Mouse (Mus musculus): Measurements from ENCODE around the gene Cd300c. TPM values are rescaled to one million over a fixed set of nuclear protein-coding genes. Genes with fewer than 3 reads are reported as not detected.
"Not testable (repeated sequence)": the region's sequence is repeated elsewhere in the genome, so short reads cannot be mapped to it uniquely, and the experiment has no call there.

Cd300c gene
- polyA plus RNA-seq (2011; ENCODE audit: insufficient read length, low read depth, missing spikeins) = not detected in 2 replicates

GRCm38 (mm10) chr11:114968752-114969207 is at the start of gene Cd300c:
Gene Cd300c (minus strand): TSS chr11:114969157.
- Histone ChIP-seq H3K4me3 (ENCODE audit: insufficient read depth, low read length) (no peak within 1 kb of the TSS), H3K27ac (ENCODE audit: insufficient read depth, low read length) (no peak within 1 kb of the TSS), H3K4me1 (ENCODE audit: control insufficient read depth, insufficient read depth, low read length) (no peaks in the 10 kb centered on the region)
- TF ChIP-seq CTCF (IDR thresholded peaks at IDR 0.05; ENCODE audit: borderline replicate concordance, insufficient read depth, low read length) (no peak), POLR2A (IDR thresholded peaks at IDR 0.05; ENCODE audit: low read depth, low read length) (no peak)

DNA sequence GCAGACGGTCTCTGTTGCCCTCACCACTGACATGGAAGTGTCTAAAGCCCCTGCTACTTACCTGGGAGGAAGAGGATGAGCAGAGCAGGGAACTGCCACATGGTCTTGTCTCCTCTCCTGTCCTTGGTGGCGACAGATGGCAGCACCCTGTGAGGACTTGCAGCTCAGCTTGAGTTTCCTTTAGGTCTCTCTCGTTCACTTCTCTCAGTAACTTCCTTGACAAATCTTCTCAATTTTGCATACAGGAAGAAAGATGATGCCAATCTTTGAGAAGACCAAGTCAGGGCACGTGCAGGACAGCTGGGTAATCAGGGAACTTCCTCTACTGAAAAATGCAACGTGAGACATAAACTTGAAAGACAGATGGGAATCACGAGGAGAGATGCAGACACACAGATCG is 47.1 kb upstream of the Cd300c start, which contains the start of gene Cd300ld2:
Cd300ld2 (minus strand) TSS at position 101 of the 400 bp plus-strand sequence.
- not testable (repeated sequence) for H3K4me1 ChIP-seq (ENCODE audit: control insufficient read depth, insufficient read depth, low read length); H3K27ac ChIP-seq (ENCODE audit: insufficient read depth, low read length); H3K4me3 ChIP-seq (ENCODE audit: insufficient read depth, low read length)

- TF ChIP-seq CTCF (IDR thresholded peaks at IDR 0.05; ENCODE audit: borderline replicate concordance, insufficient read depth, low read length) (no peak), POLR2A (IDR thresholded peaks at IDR 0.05; ENCODE audit: low read depth, low read length) (no peak)
- Histone ChIP-seq H3K4me3 (ENCODE audit: insufficient read depth, low read length) (no peak overlapping the region), H3K27ac (ENCODE audit: insufficient read depth, low read length) (no peak overlapping the region), H3K4me1 (ENCODE audit: control insufficient read depth, insufficient read depth, low read length) (no peaks in the 10 kb centered on the region)
Measured at GRCm38 (mm10) chr11:115004070-115004469, 35.1 kb upstream of the Cd300c start.

- TF ChIP-seq CTCF (IDR thresholded peaks at IDR 0.05; ENCODE audit: borderline replicate concordance, insufficient read depth, low read length) (no peak), POLR2A (IDR thresholded peaks at IDR 0.05; ENCODE audit: low read depth, low read length) (no peak)
- Histone ChIP-seq H3K4me1 (ENCODE audit: control insufficient read depth, insufficient read depth, low read length) (no peaks in the 10 kb centered on the region), H3K27ac (ENCODE audit: insufficient read depth, low read length) (no peak within 1 kb of the TSS), H3K4me3 (ENCODE audit: insufficient read depth, low read length) (no peak within 1 kb of the TSS)
Measured at GRCm38 (mm10) chr11:115001474-115002040, 32.6 kb upstream of the Cd300c start, which contains the start of gene Cd300c2. Gene Cd300c2 (minus strand): TSS chr11:115001880.

- TF ChIP-seq CTCF (IDR thresholded peaks at IDR 0.05; ENCODE audit: borderline replicate concordance, insufficient read depth, low read length) (no peak), POLR2A (IDR thresholded peaks at IDR 0.05; ENCODE audit: low read depth, low read length) (no peak)
- H3K27ac ChIP-seq (ENCODE audit: insufficient read depth, low read length) = no peak within 1 kb of the TSS
- H3K4me1 ChIP-seq (ENCODE audit: control insufficient read depth, insufficient read depth, low read length) = no peaks in the 10 kb centered on the region
- H3K4me3 ChIP-seq (ENCODE audit: insufficient read depth, low read length) = no peak within 1 kb of the TSS
Measured at GRCm38 (mm10) chr11:114989793-114990192, 20.8 kb upstream of the Cd300c start, which contains the start of gene Cd300ld. Gene Cd300ld (minus strand): TSS chr11:114989922.

GRCm38 (mm10) chr11:114981866-114982265 is 12.9 kb upstream of the Cd300c start:
- H3K4me1 ChIP-seq (ENCODE audit: control insufficient read depth, insufficient read depth, low read length) = no peaks in the 10 kb centered on the region
- TF ChIP-seq CTCF (IDR thresholded peaks at IDR 0.05; ENCODE audit: borderline replicate concordance, insufficient read depth, low read length) (no peak), POLR2A (IDR thresholded peaks at IDR 0.05; ENCODE audit: low read depth, low read length) (no peak)

GRCm38 (mm10) chr11:114972726-114973125 is 3.8 kb upstream of the Cd300c start:
- H3K4me3 ChIP-seq (ENCODE audit: insufficient read depth, low read length) = no peak overlapping the region
- no peak overlapping the region for H3K27ac ChIP-seq (ENCODE audit: insufficient read depth, low read length)
- no peaks in the 10 kb centered on the region for H3K4me1 ChIP-seq (ENCODE audit: control insufficient read depth, insufficient read depth, low read length)
- TF ChIP-seq CTCF (IDR thresholded peaks at IDR 0.05; ENCODE audit: borderline replicate concordance, insufficient read depth, low read length) (no peak), POLR2A (IDR thresholded peaks at IDR 0.05; ENCODE audit: low read depth, low read length) (no peak)

More at GRCm38 (mm10) chr11:114981866-114982265, 12.9 kb upstream of the Cd300c start:
- Histone ChIP-seq H3K27ac (ENCODE audit: insufficient read depth, low read length) (no peak overlapping the region), H3K4me3 (ENCODE audit: insufficient read depth, low read length) (no peak overlapping the region)

- no peak for TF ChIP-seq POLR2A (IDR thresholded peaks at IDR 0.05; ENCODE audit: low read depth, low read length)
- no peak for TF ChIP-seq CTCF (IDR thresholded peaks at IDR 0.05; ENCODE audit: borderline replicate concordance, insufficient read depth, low read length)
- Histone ChIP-seq H3K27ac (ENCODE audit: insufficient read depth, low read length) (no peak overlapping the region), H3K4me3 (ENCODE audit: insufficient read depth, low read length) (no peak overlapping the region), H3K4me1 (ENCODE audit: control insufficient read depth, insufficient read depth, low read length) (no peaks in the 10 kb centered on the region)
Measured at GRCm38 (mm10) chr11:114965182-114965828, 3.7 kb downstream of the Cd300c start.

GRCm38 (mm10) chr11:114960369-114960768 is 8.6 kb downstream of the Cd300c start:
- Histone ChIP-seq H3K4me3 (ENCODE audit: insufficient read depth, low read length) (no peak overlapping the region), H3K4me1 (ENCODE audit: control insufficient read depth, insufficient read depth, low read length) (no peaks in the 10 kb centered on the region), H3K27ac (ENCODE audit: insufficient read depth, low read length) (no peak overlapping the region)
- TF ChIP-seq POLR2A (IDR thresholded peaks at IDR 0.05; ENCODE audit: low read depth, low read length) (no peak), CTCF (IDR thresholded peaks at IDR 0.05; ENCODE audit: borderline replicate concordance, insufficient read depth, low read length) (no peak)

DNA sequence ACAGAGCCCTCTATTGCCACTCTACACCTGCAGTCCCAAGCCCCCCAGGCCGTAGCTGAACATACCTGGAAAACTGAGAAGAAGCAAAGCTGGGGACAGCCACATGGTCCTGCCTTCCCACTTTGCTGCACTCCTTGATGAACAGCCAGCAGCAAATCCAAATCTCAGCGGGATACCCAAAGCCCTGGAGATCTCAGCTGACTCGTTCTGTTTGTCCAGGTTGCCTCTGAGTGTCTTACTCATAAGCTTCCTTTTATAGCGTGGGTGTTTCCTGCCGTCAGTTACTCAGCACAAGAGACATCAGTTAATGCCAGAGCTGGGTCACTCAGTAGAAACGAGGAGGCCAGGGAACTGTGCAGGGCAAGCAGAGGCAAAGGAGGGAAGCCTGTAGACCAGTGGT is 34.8 kb downstream of the Cd300c start, which contains the start of gene Cd300lb:
Cd300lb (minus strand) TSS at position 243 of the 400 bp plus-strand sequence.
- TF ChIP-seq CTCF (IDR thresholded peaks at IDR 0.05; ENCODE audit: borderline replicate concordance, insufficient read depth, low read length) = no peak
- TF ChIP-seq POLR2A (IDR thresholded peaks at IDR 0.05; ENCODE audit: low read depth, low read length) = no peak
- no peak within 1 kb of the TSS for H3K4me3 ChIP-seq (ENCODE audit: insufficient read depth, low read length)
- H3K27ac ChIP-seq (ENCODE audit: insufficient read depth, low read length) = no peak within 1 kb of the TSS
- peaks cover 19% of the 10 kb centered on the region for H3K4me1 ChIP-seq (ENCODE audit: control insufficient read depth, insufficient read depth, low read length)

Data from embryonic fibroblast, embryonic 13.5 days (primary cell).